Mouse (Mus musculus) liver, adult 2 months (tissue): ENCODE measurements around the gene Hes5.

Experiments used
- CTCF ChIP-seq: fragments of 200-500 bp; IDR thresholded peaks from 2 replicates; pipeline ENCODE4 v1.5.1; 2011; ENCODE audit warnings: low read depth, low read length, control low read depth
- POLR2A ChIP-seq: fragments of 200-500 bp; IDR thresholded peaks from 2 replicates; pipeline ENCODE4 v1.6.1; 2011; ENCODE audit warnings: low read length, control low read depth; ENCODE audit not compliant: insufficient read depth; ENCODE audit errors: extremely low read depth

DNA sequence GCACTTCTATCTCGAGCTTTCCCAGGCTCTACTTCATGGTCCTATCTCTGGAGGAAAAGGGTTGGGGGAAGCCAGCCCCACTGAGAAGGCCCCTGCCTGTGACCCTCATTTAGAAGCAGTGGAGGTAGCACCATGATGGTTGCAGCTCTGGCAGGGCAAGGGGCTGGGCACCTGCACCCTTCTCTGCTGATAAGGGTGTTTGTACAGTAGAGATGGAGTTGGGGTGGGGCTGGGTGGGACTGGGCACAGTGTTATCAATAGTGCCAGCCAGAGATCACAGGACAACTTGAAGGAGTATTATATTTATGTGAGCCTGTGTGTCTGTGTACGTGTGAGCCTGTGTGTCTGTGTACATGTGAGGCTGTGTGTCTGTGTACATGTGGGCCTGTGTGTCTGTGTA, 49.1 kb upstream of the Hes5 start:
- TF ChIP-seq CTCF: no peak
- TF ChIP-seq POLR2A: no peak
